Mouse (Mus musculus) ES-E14 (cell line): Measurements from ENCODE around the gene Accsl. TPM values are rescaled to one million over a fixed set of nuclear protein-coding genes. Genes with fewer than 3 reads are reported as not detected.
A peak's percentile ranks its signal among the peaks of the same experiment; 100 is the strongest.

ENCODE experiments used
- DNase-seq: peaks from one replicate; pipeline ENCODE4 v3.0.0-alpha.2; 2013; ENCODE audit warnings: low read depth, low spot score
- H3K27ac ChIP-seq: 2 replicates; pipeline ENCODE4 v1.5.1; 2012; ENCODE audit warnings: low read depth, mild to moderate bottlenecking, low read length, moderate library complexity, mixed read lengths; ENCODE audit not compliant: poor library complexity, insufficient read depth, severe bottlenecking
- H3K36me3 ChIP-seq: 2 replicates; pipeline ENCODE4 v1.6.1; 2012; ENCODE audit warnings: mild to moderate bottlenecking, low read length, moderate library complexity, mixed read lengths; ENCODE audit not compliant: control insufficient read depth, poor library complexity, insufficient read depth, severe bottlenecking
- H3K4me1 ChIP-seq, 2 experiments: fragments of 150-350 bp in 1 of 2; sonication (generic) in 1 of 2; 2 replicates each; pipeline ENCODE4 v1.6.1; 2012; ENCODE audit warnings: low read length in 2 of 2, mild to moderate bottlenecking in 1 of 2, mixed read lengths in 1 of 2; ENCODE audit not compliant: control insufficient read depth in 2 of 2, insufficient read depth in 2 of 2, poor library complexity in 1 of 2
- H3K4me3 ChIP-seq, 2 experiments: fragments of 150-350 bp in 1 of 2; sonication (generic) in 1 of 2; 2 replicates each; pipeline ENCODE4 v1.5.1; 2012; ENCODE audit warnings: low read length in 2 of 2, low read depth in 1 of 2, mild to moderate bottlenecking in 1 of 2, mixed read lengths in 1 of 2; ENCODE audit not compliant: insufficient read depth in 1 of 2, poor library complexity in 1 of 2, severe bottlenecking in 1 of 2
- H3K9ac ChIP-seq: 2 replicates; pipeline ENCODE4 v1.6.1; 2012; ENCODE audit warnings: low read depth, mild to moderate bottlenecking, low read length, mixed read lengths; ENCODE audit not compliant: poor library complexity, insufficient read depth, severe bottlenecking
- H3K9me3 ChIP-seq: fragments of 150-350 bp; sonication (generic); 2 replicates; pipeline ENCODE4 v1.6.1; 2012; ENCODE audit warnings: low read depth, mild to moderate bottlenecking, low read length; ENCODE audit not compliant: control insufficient read depth, insufficient read depth
- CHD2 ChIP-seq: IDR thresholded peaks from 2 replicates; pipeline ENCODE4 v1.6.1; 2014; ENCODE audit warnings: mild to moderate bottlenecking, low read depth, low read length, inconsistent platforms
- HCFC1 ChIP-seq: IDR thresholded peaks from 2 replicates; pipeline ENCODE4 v1.6.1; 2012; ENCODE audit warnings: low read length, inconsistent platforms, borderline replicate concordance; ENCODE audit not compliant: insufficient read depth
- MAFK ChIP-seq: IDR thresholded peaks from 2 replicates; pipeline ENCODE4 v1.6.1; 2014; ENCODE audit warnings: mild to moderate bottlenecking, low read depth, low read length, inconsistent platforms; ENCODE audit not compliant: insufficient read depth
- ZC3H11A ChIP-seq: IDR thresholded peaks from 2 replicates; pipeline ENCODE4 v1.6.1; 2012; ENCODE audit warnings: low read depth, mild to moderate bottlenecking, inconsistent platforms, low read length, borderline replicate concordance
- ZNF384 ChIP-seq: IDR thresholded peaks from 2 replicates; pipeline ENCODE4 v1.6.1; 2012; ENCODE audit warnings: low read depth, low read length, inconsistent platforms
- in situ Hi-C, 2 experiments: fragments of 600-800 bp; cut with MboI; formaldehyde crosslinking; loops; one replicate each; pipeline ENCODE4 v1.15.1; 2025; ENCODE audit warnings: low sequenced_read_pairs in 2 of 2, inconsistent platforms in 1 of 2; ENCODE audit not compliant: unreplicated experiment in 2 of 2
- total RNA-seq: library from RNA; depleted of rRNA; stranded (reverse); fragments of 300-350 nt; gene quantifications from 2 replicates; pipeline ENCODE4 v1.2.3, GENCODE M21; 2012

Gene Accsl
- total RNA-seq, 1 experiment = 21.4 TPM

- Histone ChIP-seq H3K9ac (no peak overlapping the region), H3K27ac (no peak overlapping the region), H3K36me3 (no peaks in the 10 kb centered on the region; the same call in 1 of the 2 replicates), H3K4me3 (no peak overlapping the region), H3K9me3 (no peaks in the 10 kb centered on the region), H3K4me1 (peaks cover 5 to 6% of the 10 kb centered on the region in 2 experiments)
- TF ChIP-seq CHD2 (no peak), ZC3H11A (no peak), HCFC1 (no peak), ZNF384 (no peak), MAFK (no peak)
- in situ Hi-C loops = no loop called here
- DNase-seq = no peak
These were observed 17.7 kb downstream of the Accsl start for GRCm38 (mm10) chr2:93851303-93851702.

- TF ChIP-seq MAFK (no peak), ZNF384 (no peak), ZC3H11A (no peak), CHD2 (no peak), HCFC1 (no peak)
- peak overlapping the region in 1 of 2 experiments; percentile 84; a peak in 2 of 4 replicates for H3K4me3 ChIP-seq
- H3K9ac ChIP-seq = no peak overlapping the region
- no peak for DNase-seq
- H3K36me3 ChIP-seq = no peaks in the 10 kb centered on the region; the same call in 1 of the 2 replicates
- in situ Hi-C loops = no loop called here
- H3K4me1 ChIP-seq = peaks cover 5 to 6% of the 10 kb centered on the region in 2 experiments
- H3K9me3 ChIP-seq = no peaks in the 10 kb centered on the region
- no peak overlapping the region for H3K27ac ChIP-seq
These were observed 18.5 kb downstream of the Accsl start for GRCm38 (mm10) chr2:93850317-93850944.

- no peaks in the 10 kb centered on the region for H3K9me3 ChIP-seq
- peak within 1 kb of the TSS; percentile 84 to 93 for H3K4me3 ChIP-seq
- peak within 1 kb of the TSS; percentile 92 for H3K9ac ChIP-seq
- H3K4me1 ChIP-seq = peaks cover 5 to 6% of the 10 kb centered on the region in 2 experiments
- H3K27ac ChIP-seq = peak within 1 kb of the TSS; percentile 73
- TF ChIP-seq MAFK = no peak
- no peak for TF ChIP-seq HCFC1
- no peak for TF ChIP-seq ZNF384
- TF ChIP-seq ZC3H11A = no peak
- no peak for TF ChIP-seq CHD2
- peak; percentile 85 for DNase-seq
- no peaks in the 10 kb centered on the region; the same call in 1 of the 2 replicates for H3K36me3 ChIP-seq
- in situ Hi-C loops = no loop called here
These were observed 19.4 kb downstream of the Accsl start, which contains the start of gene Accs for GRCm38 (mm10) chr2:93849505-93850089. Accs (minus strand) TSS chr2:93849943.

GRCm38 (mm10) chr2:93841349-93841748, 27.6 kb downstream of the Accsl start:
- Histone ChIP-seq H3K27ac (no peak overlapping the region), H3K36me3 (peaks cover 3% of the 10 kb centered on the region; the same call in 1 of the 2 replicates), H3K9ac (no peak overlapping the region), H3K4me3 (no peak overlapping the region), H3K9me3 (no peaks in the 10 kb centered on the region), H3K4me1 (peaks cover 0 to 4% of the 10 kb centered on the region in 2 experiments; a peak in 2 of 4 replicates)
- no peak for TF ChIP-seq MAFK
- TF ChIP-seq ZC3H11A = no peak
- TF ChIP-seq CHD2 = no peak
- no peak for TF ChIP-seq ZNF384
- TF ChIP-seq HCFC1 = no peak
- in situ Hi-C loops = no loop called here
- DNase-seq = no peak
